Mouse (Mus musculus): Measurements from ENCODE around the gene H2afx. TPM values are rescaled to one million over a fixed set of nuclear protein-coding genes. Genes with fewer than 3 reads are reported as not detected.
"Not testable (repeated sequence)": the region's sequence is repeated elsewhere in the genome, so short reads cannot be mapped to it uniquely, and the experiment has no call there.

The H2afx gene
- polyA plus RNA-seq, 1 experiment from 2014 or later = 124 TPM

GRCm38 (mm10) chr9:44335331-44336092, 1.0 kb downstream of the H2afx start:
- peak overlapping the region; percentile 96 for H3K4me2 ChIP-seq (ENCODE audit: low read length)
- peak overlapping the region; percentile 94 for H3K27ac ChIP-seq (ENCODE audit: low read length)
- no peak for ATAC-seq
- peaks cover 18% of the 10 kb centered on the region for H3K4me1 ChIP-seq (ENCODE audit: control insufficient read depth, insufficient read depth, low read length)
- under 1% methylated on average over 45 of the region's 50 CpGs for WGBS
- H3K4me3 ChIP-seq (ENCODE audit: low read depth, low read length) = peak overlapping the region; percentile 91
- H3K27me3 ChIP-seq (ENCODE audit: control insufficient read depth, insufficient read depth, low read depth, low read length) = no peaks in the 10 kb centered on the region
- H3K9me3 ChIP-seq (replicated peaks; ENCODE audit: control insufficient read depth, low read length, poor library complexity, severe bottlenecking) = no peaks in the 10 kb centered on the region
- peak overlapping the region; percentile 84 for H3K9ac ChIP-seq (ENCODE audit: low read depth, low read length)
- H3K36me3 ChIP-seq (ENCODE audit: control insufficient read depth, insufficient read depth, low read length) = peaks cover 15% of the 10 kb centered on the region

- 3% methylated on average over 5 of the region's 5 CpGs for WGBS
- no peaks in the 10 kb centered on the region for H3K27me3 ChIP-seq (ENCODE audit: control insufficient read depth, insufficient read depth, low read depth, low read length)
- peak overlapping the region; percentile 84 for H3K9ac ChIP-seq (ENCODE audit: low read depth, low read length)
- peaks cover 18% of the 10 kb centered on the region for H3K4me1 ChIP-seq (ENCODE audit: control insufficient read depth, insufficient read depth, low read length)
- ATAC-seq = no peak
- H3K36me3 ChIP-seq (ENCODE audit: control insufficient read depth, insufficient read depth, low read length) = peaks cover 13% of the 10 kb centered on the region
- H3K27ac ChIP-seq (ENCODE audit: low read length) = peak overlapping the region; percentile 94; the same call in 1 of the 2 replicates
- H3K9me3 ChIP-seq (replicated peaks; ENCODE audit: control insufficient read depth, low read length, poor library complexity, severe bottlenecking) = no peaks in the 10 kb centered on the region
- H3K4me2 ChIP-seq (ENCODE audit: low read length) = peak overlapping the region; percentile 96
- peak overlapping the region; percentile 91 for H3K4me3 ChIP-seq (ENCODE audit: low read depth, low read length)
Measured at GRCm38 (mm10) chr9:44336093-44336406, 1.6 kb downstream of the H2afx start.

- H3K9ac ChIP-seq (ENCODE audit: low read depth, low read length) = peak overlapping the region; percentile 52
- WGBS = 29% methylated on average over 4 of the region's 4 CpGs
- H3K4me3 ChIP-seq (ENCODE audit: low read depth, low read length) = not testable (repeated sequence)
Measured at GRCm38 (mm10) chr9:44336513-44336912, 2.0 kb downstream of the H2afx start.

GRCm38 (mm10) chr9:44336964-44337363, 2.5 kb downstream of the H2afx start:
- Histone ChIP-seq H3K9ac (ENCODE audit: low read depth, low read length) (peak overlapping the region; percentile 52; the same call in 1 of the 2 replicates), H3K36me3 (ENCODE audit: control insufficient read depth, insufficient read depth, low read length) (peaks cover 13% of the 10 kb centered on the region), H3K9me3 (replicated peaks; ENCODE audit: control insufficient read depth, low read length, poor library complexity, severe bottlenecking) (no peaks in the 10 kb centered on the region), H3K4me1 (ENCODE audit: control insufficient read depth, insufficient read depth, low read length) (peaks cover 18% of the 10 kb centered on the region), H3K27me3 (ENCODE audit: control insufficient read depth, insufficient read depth, low read depth, low read length) (no peaks in the 10 kb centered on the region), H3K27ac (ENCODE audit: low read length) (no peak overlapping the region), H3K4me3 (ENCODE audit: low read depth, low read length) (no peak overlapping the region; the same call in 1 of the 2 replicates), H3K4me2 (ENCODE audit: low read length) (peak overlapping the region; percentile 96)
- 84% methylated on average over 3 of the region's 3 CpGs for WGBS
- ATAC-seq = no peak

More at GRCm38 (mm10) chr9:44336513-44336912, 2.0 kb downstream of the H2afx start:
- not testable (repeated sequence) for H3K27ac ChIP-seq (ENCODE audit: low read length); H3K27me3 ChIP-seq (ENCODE audit: control insufficient read depth, insufficient read depth, low read depth, low read length); H3K9me3 ChIP-seq (replicated peaks; ENCODE audit: control insufficient read depth, low read length, poor library complexity, severe bottlenecking); ATAC-seq
- Histone ChIP-seq H3K4me1 (ENCODE audit: control insufficient read depth, insufficient read depth, low read length) (peaks cover 18% of the 10 kb centered on the region), H3K36me3 (ENCODE audit: control insufficient read depth, insufficient read depth, low read length) (peaks cover 13% of the 10 kb centered on the region), H3K4me2 (ENCODE audit: low read length) (peak overlapping the region; percentile 96)

GRCm38 (mm10) chr9:44337436-44338169, 3.1 kb downstream of the H2afx start:
- no peaks in the 10 kb centered on the region for H3K9me3 ChIP-seq (replicated peaks; ENCODE audit: control insufficient read depth, low read length, poor library complexity, severe bottlenecking)
- ATAC-seq = no peak
- peaks cover 12% of the 10 kb centered on the region for H3K36me3 ChIP-seq (ENCODE audit: control insufficient read depth, insufficient read depth, low read length)
- H3K4me3 ChIP-seq (ENCODE audit: low read depth, low read length) = no peak overlapping the region
- WGBS = 57% methylated on average over 9 of the region's 9 CpGs
- H3K9ac ChIP-seq (ENCODE audit: low read depth, low read length) = no peak overlapping the region
- no peak overlapping the region for H3K4me2 ChIP-seq (ENCODE audit: low read length)
- no peak overlapping the region for H3K27ac ChIP-seq (ENCODE audit: low read length)
- peaks cover 18% of the 10 kb centered on the region for H3K4me1 ChIP-seq (ENCODE audit: control insufficient read depth, insufficient read depth, low read length)
- no peaks in the 10 kb centered on the region for H3K27me3 ChIP-seq (ENCODE audit: control insufficient read depth, insufficient read depth, low read depth, low read length)

- Histone ChIP-seq H3K4me3 (ENCODE audit: low read depth, low read length) (no peak overlapping the region), H3K27ac (ENCODE audit: low read length) (no peak overlapping the region), H3K9me3 (replicated peaks; ENCODE audit: control insufficient read depth, low read length, poor library complexity, severe bottlenecking) (no peaks in the 10 kb centered on the region), H3K4me2 (ENCODE audit: low read length) (no peak overlapping the region), H3K36me3 (ENCODE audit: control insufficient read depth, insufficient read depth, low read length) (peaks cover 5% of the 10 kb centered on the region; the same call in 1 of the 2 replicates), H3K4me1 (ENCODE audit: control insufficient read depth, insufficient read depth, low read length) (peaks cover 23% of the 10 kb centered on the region), H3K9ac (ENCODE audit: low read depth, low read length) (no peak overlapping the region), H3K27me3 (ENCODE audit: control insufficient read depth, insufficient read depth, low read depth, low read length) (no peaks in the 10 kb centered on the region)
- ATAC-seq = no peak
- 80% methylated on average over 5 of the region's 5 CpGs for WGBS
Measured at GRCm38 (mm10) chr9:44338574-44338973, 4.1 kb downstream of the H2afx start.

GRCm38 (mm10) chr9:44341487-44341886, 7.0 kb downstream of the H2afx start:
- peaks cover 5% of the 10 kb centered on the region; the same call in 1 of the 2 replicates for H3K36me3 ChIP-seq (ENCODE audit: control insufficient read depth, insufficient read depth, low read length)

GRCm38 (mm10) chr9:44342173-44342572, 7.7 kb downstream of the H2afx start:
- Histone ChIP-seq H3K9me3 (replicated peaks; ENCODE audit: control insufficient read depth, low read length, poor library complexity, severe bottlenecking) (no peaks in the 10 kb centered on the region), H3K36me3 (ENCODE audit: control insufficient read depth, insufficient read depth, low read length) (peaks cover 5% of the 10 kb centered on the region; the same call in 1 of the 2 replicates), H3K27ac (ENCODE audit: low read length) (no peak overlapping the region), H3K9ac (ENCODE audit: low read depth, low read length) (peak overlapping the region; percentile 31; the same call in 1 of the 2 replicates), H3K4me2 (ENCODE audit: low read length) (no peak overlapping the region), H3K27me3 (ENCODE audit: control insufficient read depth, insufficient read depth, low read depth, low read length) (no peaks in the 10 kb centered on the region), H3K4me3 (ENCODE audit: low read depth, low read length) (no peak overlapping the region), H3K4me1 (ENCODE audit: control insufficient read depth, insufficient read depth, low read length) (peaks cover 8% of the 10 kb centered on the region)
- no peak for ATAC-seq
- WGBS = 76% methylated on average over 3 of the region's 3 CpGs

More at GRCm38 (mm10) chr9:44341487-44341886, 7.0 kb downstream of the H2afx start:
- Histone ChIP-seq H3K4me2 (ENCODE audit: low read length) (no peak overlapping the region), H3K9me3 (replicated peaks; ENCODE audit: control insufficient read depth, low read length, poor library complexity, severe bottlenecking) (no peaks in the 10 kb centered on the region), H3K27ac (ENCODE audit: low read length) (no peak overlapping the region), H3K4me1 (ENCODE audit: control insufficient read depth, insufficient read depth, low read length) (peaks cover 15% of the 10 kb centered on the region), H3K27me3 (ENCODE audit: control insufficient read depth, insufficient read depth, low read depth, low read length) (no peaks in the 10 kb centered on the region), H3K4me3 (ENCODE audit: low read depth, low read length) (no peak overlapping the region), H3K9ac (ENCODE audit: low read depth, low read length) (no peak overlapping the region)
- WGBS = 94% methylated on average over 5 of the region's 5 CpGs
- ATAC-seq = no peak

GRCm38 (mm10) chr9:44342605-44343004, 8.1 kb downstream of the H2afx start:
- no peak overlapping the region for H3K4me2 ChIP-seq (ENCODE audit: low read length)

More at GRCm38 (mm10) chr9:44342605-44343004, 8.1 kb downstream of the H2afx start:
- Histone ChIP-seq H3K27ac (ENCODE audit: low read length) (no peak overlapping the region), H3K27me3 (ENCODE audit: control insufficient read depth, insufficient read depth, low read depth, low read length) (no peaks in the 10 kb centered on the region), H3K4me3 (ENCODE audit: low read depth, low read length) (no peak overlapping the region), H3K4me1 (ENCODE audit: control insufficient read depth, insufficient read depth, low read length) (peaks cover 8% of the 10 kb centered on the region), H3K9ac (ENCODE audit: low read depth, low read length) (no peak overlapping the region), H3K9me3 (replicated peaks; ENCODE audit: control insufficient read depth, low read length, poor library complexity, severe bottlenecking) (no peaks in the 10 kb centered on the region), H3K36me3 (ENCODE audit: control insufficient read depth, insufficient read depth, low read length) (peaks cover 7% of the 10 kb centered on the region; the same call in 1 of the 2 replicates)
- no peak for ATAC-seq
- 80% methylated on average over 1 of the region's 1 CpGs for WGBS

Data from midbrain, embryonic 16.5 days (tissue).